Mouse (Mus musculus): ENCODE results near the gene Spata6. TPM values are rescaled to one million over a fixed set of nuclear protein-coding genes. Genes with fewer than 3 reads are reported as not detected.

Spata6 gene
- polyA plus RNA-seq, 1 experiment from 2014 or later = 22.4 TPM

DNA sequence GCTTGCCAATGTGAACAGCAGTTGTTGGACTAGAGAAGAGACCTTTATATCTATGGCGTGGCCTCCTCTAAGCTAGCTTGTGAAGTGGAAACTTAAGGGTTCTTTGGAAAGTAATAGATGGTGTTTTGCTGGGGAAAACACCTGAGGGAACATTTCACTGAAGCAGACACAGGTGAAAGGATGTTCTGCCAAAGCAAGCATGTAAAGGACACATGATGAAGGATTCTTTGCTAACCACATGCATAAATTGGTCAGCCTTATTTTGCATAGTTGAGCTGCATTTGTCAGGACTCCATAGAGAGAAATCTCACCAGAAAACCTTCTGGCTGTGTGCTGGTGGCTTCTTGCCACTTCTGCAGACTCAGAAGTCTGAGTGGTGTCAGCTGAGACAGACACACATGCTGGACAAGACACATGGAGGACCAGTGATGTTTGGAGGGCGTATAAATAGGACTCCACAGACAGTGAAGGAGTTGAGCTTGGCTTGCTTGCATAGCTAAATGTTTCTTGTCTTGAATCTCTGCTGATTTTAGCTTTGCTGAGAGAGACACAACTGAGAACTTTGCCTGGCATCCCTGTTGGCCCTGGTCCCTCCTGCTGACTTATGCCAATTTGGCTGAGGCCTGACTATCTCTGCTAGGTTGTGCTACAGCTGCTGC, 148.1 kb downstream of the Spata6 start:
- H3K27me3 ChIP-seq (replicated peaks) = no peaks in the 10 kb centered on the region
- WGBS = 80% methylated on average over 2 of the region's 2 CpGs
- no peaks in the 10 kb centered on the region for H3K4me1 ChIP-seq
- no peak overlapping the region for H3K4me2 ChIP-seq (replicated peaks)
- no peak for ATAC-seq (ENCODE audit: low FRiP score, low read depth)
- H3K9me3 ChIP-seq = no peaks in the 10 kb centered on the region
- H3K4me3 ChIP-seq = no peak overlapping the region
- no peak overlapping the region for H3K9ac ChIP-seq
- no peak overlapping the region for H3K27ac ChIP-seq
- no peaks in the 10 kb centered on the region for H3K36me3 ChIP-seq

Other genes with a start within 250 kb of the Spata6 start
- gene Slc5a9, start 182.9 kb downstream of the Spata6 start, polyA plus RNA-seq (2016; fragmentation: Nextera tagmentation; extraction: Ambion mirVana) = not detected in 2 replicates
- gene Skint8, start 199.4 kb downstream of the Spata6 start, polyA plus RNA-seq (2016; fragmentation: Nextera tagmentation; extraction: Ambion mirVana) = not detected in 2 replicates